Mouse (Mus musculus) mature B cell (primary cell): ENCODE data around the gene Prss28.

ENCODE experiments used
- in situ Hi-C: fragments of 300-500 bp; cut with MboI; formaldehyde crosslinking; loops from 2 replicates; pipeline ENCODE4 v1.14.3; 2019

Gene Prss28

GRCm38 (mm10) chr17:25308346-25308745 lies at the start of gene Prss28:
Prss28 (plus strand) TSS chr17:25308646.
- in situ Hi-C loops, result no loop called here

GRCm38 (mm10) chr17:25264453-25264852 lies 44.0 kb upstream of the Prss28 start:
- in situ Hi-C loops, result no loop called here

- in situ Hi-C loops, result loop anchor here (5.0 kb wide), 1 partner anchor 149 kb away; the partner anchor contains the start of gene Ptx4
Observed at GRCm38 (mm10) chr17:25270795-25271335, 37.6 kb upstream of the Prss28 start.

GRCm38 (mm10) chr17:25272326-25272725 lies 36.1 kb upstream of the Prss28 start:
- in situ Hi-C loops, result loop anchor here (5.0 kb wide), 1 partner anchor 150 kb away; the partner anchor contains the start of gene Ptx4

GRCm38 (mm10) chr17:25272951-25273705 lies 35.3 kb upstream of the Prss28 start:
- in situ Hi-C loops, result loop anchor here (5.0 kb wide), 1 partner anchor 151 kb away; the partner anchor contains the start of gene Ptx4

GRCm38 (mm10) chr17:25273706-25274501 lies 34.5 kb upstream of the Prss28 start:
- in situ Hi-C loops, result loop anchor here (5.0 kb wide), 1 partner anchor 152 kb away; the partner anchor contains the start of gene Ptx4

- in situ Hi-C loops, result loop anchor here (5.0 kb wide), 1 partner anchor 152 kb away; the partner anchor contains the start of gene Ptx4
Observed at GRCm38 (mm10) chr17:25274571-25275346, 33.7 kb upstream of the Prss28 start, which contains the start of gene Ube2i. Ube2i (minus strand) TSS chr17:25274622.

GRCm38 (mm10) chr17:25275833-25276232 lies 32.6 kb upstream of the Prss28 start:
- in situ Hi-C loops, result no loop called here

GRCm38 (mm10) chr17:25282133-25282532 lies 26.3 kb upstream of the Prss28 start:
- in situ Hi-C loops, result no loop called here

GRCm38 (mm10) chr17:25285033-25285432 lies 23.4 kb upstream of the Prss28 start:
- in situ Hi-C loops, result no loop called here

GRCm38 (mm10) chr17:25288842-25289241 lies 19.6 kb upstream of the Prss28 start:
- in situ Hi-C loops, result no loop called here

- in situ Hi-C loops, result no loop called here
Observed at GRCm38 (mm10) chr17:25290411-25290810, 18.0 kb upstream of the Prss28 start.

GRCm38 (mm10) chr17:25293495-25293894 lies 15.0 kb upstream of the Prss28 start:
- in situ Hi-C loops, result no loop called here

GRCm38 (mm10) chr17:25294111-25294510 lies 14.3 kb upstream of the Prss28 start:
- in situ Hi-C loops, result no loop called here

GRCm38 (mm10) chr17:25298094-25298493 lies 10.4 kb upstream of the Prss28 start, which contains the start of gene Prss34:
Prss34 (plus strand) TSS chr17:25298394.
- in situ Hi-C loops, result no loop called here

GRCm38 (mm10) chr17:25318354-25318753 lies 9.9 kb downstream of the Prss28 start, which contains the start of gene Prss29:
Prss29 (plus strand) TSS chr17:25318654.
- in situ Hi-C loops, result no loop called here

GRCm38 (mm10) chr17:25320819-25321218 lies 12.4 kb downstream of the Prss28 start:
- in situ Hi-C loops, result no loop called here

GRCm38 (mm10) chr17:25322930-25323329 lies 14.5 kb downstream of the Prss28 start:
- in situ Hi-C loops, result no loop called here

- in situ Hi-C loops, result no loop called here
Observed at GRCm38 (mm10) chr17:25332321-25332720, 23.9 kb downstream of the Prss28 start.

GRCm38 (mm10) chr17:25333943-25334342 lies 25.5 kb downstream of the Prss28 start:
- in situ Hi-C loops, result no loop called here

GRCm38 (mm10) chr17:25338218-25338617 lies 29.8 kb downstream of the Prss28 start:
- in situ Hi-C loops, result no loop called here
